Mouse (Mus musculus) adrenal gland, adult 8-10 months (tissue): ENCODE results near the gene Adi1. TPM values are rescaled to one million over a fixed set of nuclear protein-coding genes. Genes with fewer than 3 reads are reported as not detected.

ENCODE experiments used
- DNase-seq: peaks from one replicate; pipeline ENCODE4 v3.0.0; 2022
- total RNA-seq, 4 experiments: library from RNA; stranded (reverse); gene quantifications; 2 replicates each; pipeline ENCODE4 v1.2.4; 2022

Gene Adi1
- 100 to 1,000 TPM in 1 of 4 experiments, 10 to 100 TPM in 3; 83.4 to 109 (median 96.9) TPM for total RNA-seq

GRCm38 (mm10) chr12:28675121-28675924 lies at the start of gene Adi1:
Gene Adi1 (plus strand): TSS chr12:28675231.
- DNase-seq, result peak; percentile 76

- no peak for DNase-seq
Observed at GRCm38 (mm10) chr12:28625407-28625806, 49.6 kb upstream of the Adi1 start.

DNA sequence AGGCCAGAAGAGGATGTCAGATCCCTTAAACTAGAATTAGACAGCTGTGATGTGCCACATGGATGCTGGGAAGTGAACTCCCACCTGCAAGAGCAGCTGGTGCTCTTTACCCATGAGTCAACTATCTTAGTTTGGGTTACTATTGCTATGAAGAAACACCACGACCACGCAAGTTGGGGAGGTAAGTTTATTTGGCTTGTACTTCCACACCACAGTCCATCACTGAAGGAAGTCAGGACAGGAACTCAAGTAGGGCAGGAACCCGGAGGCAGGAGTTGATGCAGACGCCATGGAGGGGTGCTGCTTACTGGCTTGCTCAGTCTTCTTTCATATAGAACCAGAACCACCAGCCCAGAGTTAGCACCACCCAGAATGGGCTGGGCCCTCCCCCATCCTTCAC lies 47.9 kb upstream of the Adi1 start:
- DNase-seq, result no peak

GRCm38 (mm10) chr12:28628436-28628835 lies 46.6 kb upstream of the Adi1 start:
- DNase-seq, result no peak

- DNase-seq, result no peak
Observed at GRCm38 (mm10) chr12:28635058-28635534, 39.9 kb upstream of the Adi1 start.

- peak; percentile 91 for DNase-seq
Observed at GRCm38 (mm10) chr12:28635535-28636476, 39.2 kb upstream of the Adi1 start, which contains the start of gene Rps7. Gene Rps7 (minus strand): TSS chr12:28635953.

GRCm38 (mm10) chr12:28636543-28636942 lies 38.5 kb upstream of the Adi1 start:
- DNase-seq, result no peak

- no peak for DNase-seq
Observed at GRCm38 (mm10) chr12:28638778-28639177, 36.3 kb upstream of the Adi1 start.

GRCm38 (mm10) chr12:28649141-28650110 lies 25.6 kb upstream of the Adi1 start, which contains the start of gene Rnaseh1:
Gene Rnaseh1 (plus strand): TSS chr12:28649602.
- DNase-seq, result peak; percentile 81

DNA sequence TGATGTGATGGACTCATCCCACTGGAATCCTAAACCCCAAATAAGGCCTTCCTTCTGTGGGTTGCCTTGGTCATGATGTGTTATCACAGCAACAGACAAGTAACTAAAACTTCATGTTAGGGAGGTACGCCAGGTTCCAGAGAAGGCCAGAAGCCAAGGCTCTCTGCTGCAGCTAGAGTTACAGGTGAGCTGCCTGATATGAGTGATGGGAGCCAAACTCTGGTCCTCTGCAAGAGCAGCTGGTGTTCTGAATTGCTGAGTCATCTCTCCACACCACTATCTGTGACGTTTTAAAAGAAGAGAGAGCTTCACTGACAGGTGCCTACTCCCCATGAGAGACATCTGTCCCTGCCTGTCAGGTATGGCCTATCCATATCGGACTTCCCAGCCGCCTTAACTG lies 12.4 kb upstream of the Adi1 start:
- no peak for DNase-seq

GRCm38 (mm10) chr12:28666734-28667133 lies 8.3 kb upstream of the Adi1 start:
- DNase-seq, result no peak

DNA sequence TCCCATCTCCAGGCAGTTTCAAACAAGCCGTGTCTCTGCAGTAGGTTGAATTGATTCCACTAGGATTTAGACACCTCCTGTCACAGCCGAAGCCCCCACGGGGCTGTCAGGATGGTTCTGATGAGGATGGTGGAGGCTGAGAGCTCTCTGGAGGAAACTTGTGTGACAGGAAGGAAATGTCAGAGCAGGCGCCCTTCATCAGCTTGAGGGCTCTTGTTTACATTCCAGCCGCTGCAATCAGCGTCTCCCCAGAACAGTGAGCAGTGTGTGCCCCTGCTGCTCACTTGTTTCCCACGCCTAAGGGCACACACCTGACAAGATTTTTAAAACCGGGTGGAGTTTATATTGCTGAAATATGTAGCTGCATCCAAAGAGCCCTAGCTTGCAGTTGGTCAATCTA lies 7.7 kb upstream of the Adi1 start:
- no peak for DNase-seq

GRCm38 (mm10) chr12:28674038-28674720 lies 852 bp upstream of the Adi1 start:
- no peak for DNase-seq

GRCm38 (mm10) chr12:28675925-28676209 lies 836 bp downstream of the Adi1 start:
- DNase-seq, result no peak

- no peak for DNase-seq
Observed at GRCm38 (mm10) chr12:28684674-28685073, 9.6 kb downstream of the Adi1 start.

GRCm38 (mm10) chr12:28685771-28686170 lies 10.7 kb downstream of the Adi1 start:
- no peak for DNase-seq

DNA sequence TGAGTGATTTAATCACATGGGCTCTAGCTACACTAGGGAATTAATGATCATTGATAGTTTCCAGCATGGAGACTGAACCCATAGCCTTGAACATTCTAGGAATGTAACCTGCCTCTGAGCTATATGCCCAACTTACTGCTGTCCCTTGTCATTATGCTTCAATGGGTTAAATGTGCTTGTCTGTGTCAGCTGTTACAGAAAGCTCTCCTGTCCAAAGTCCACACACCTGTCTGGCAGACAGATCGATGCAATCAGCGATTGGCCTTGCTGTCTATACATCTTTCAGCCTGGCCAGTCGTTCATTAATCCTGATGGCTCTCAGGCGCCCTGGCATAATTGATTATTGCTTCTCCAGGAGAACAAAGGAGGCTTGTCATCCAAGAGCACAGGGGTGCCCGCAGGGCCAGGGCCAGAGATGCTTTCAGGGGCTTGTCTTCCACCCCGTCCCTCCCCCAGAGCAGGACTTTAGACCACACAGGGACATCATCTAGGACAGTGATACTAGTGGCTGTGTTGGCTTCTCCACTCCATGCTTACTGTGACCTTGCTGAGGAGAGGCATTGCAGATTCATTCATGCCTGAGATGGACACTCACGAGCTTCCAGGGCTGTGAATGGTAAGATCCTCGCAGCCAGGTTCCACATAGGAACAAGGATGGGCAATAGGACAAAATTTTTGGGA lies 11.3 kb downstream of the Adi1 start:
- no peak for DNase-seq

GRCm38 (mm10) chr12:28688996-28689395 lies 14.0 kb downstream of the Adi1 start:
- no peak for DNase-seq

GRCm38 (mm10) chr12:28690730-28691129 lies 15.7 kb downstream of the Adi1 start:
- DNase-seq, result no peak

DNA sequence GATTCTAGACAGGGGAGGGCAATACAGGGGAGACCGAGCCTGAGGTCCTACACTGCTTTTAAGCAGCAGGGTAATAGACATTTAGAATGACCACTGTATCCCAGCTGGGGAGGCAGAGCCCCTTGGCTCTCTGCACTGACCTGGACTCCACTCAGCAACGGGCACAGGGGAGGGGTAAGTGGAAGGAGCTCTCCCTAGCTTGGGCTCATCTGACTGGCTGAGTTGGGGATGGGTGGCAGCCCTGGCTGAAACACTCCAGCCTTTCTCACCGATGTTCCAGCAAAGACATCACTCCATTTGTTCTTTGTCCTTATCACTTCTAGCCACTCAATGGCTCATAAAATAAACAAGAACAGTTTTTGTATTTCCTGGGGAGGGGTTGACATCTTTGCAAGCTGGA lies 18.7 kb downstream of the Adi1 start:
- DNase-seq, result no peak

GRCm38 (mm10) chr12:28694231-28694630 lies 19.2 kb downstream of the Adi1 start:
- no peak for DNase-seq
